Mouse (Mus musculus) liver, postnatal 0 days (tissue): Measurements from ENCODE around the gene Ccdc158.

Source experiments
- CTCF ChIP-seq: sonication (generic); IDR thresholded peaks from 2 replicates; pipeline ENCODE4 v1.5.1; 2016; ENCODE audit warnings: antibody characterized with exemption, low read depth
- EP300 ChIP-seq: IDR thresholded peaks from 2 replicates; pipeline ENCODE4 v1.6.1; 2016; ENCODE audit warnings: antibody characterized with exemption, low read depth, mild to moderate bottlenecking

DNA sequence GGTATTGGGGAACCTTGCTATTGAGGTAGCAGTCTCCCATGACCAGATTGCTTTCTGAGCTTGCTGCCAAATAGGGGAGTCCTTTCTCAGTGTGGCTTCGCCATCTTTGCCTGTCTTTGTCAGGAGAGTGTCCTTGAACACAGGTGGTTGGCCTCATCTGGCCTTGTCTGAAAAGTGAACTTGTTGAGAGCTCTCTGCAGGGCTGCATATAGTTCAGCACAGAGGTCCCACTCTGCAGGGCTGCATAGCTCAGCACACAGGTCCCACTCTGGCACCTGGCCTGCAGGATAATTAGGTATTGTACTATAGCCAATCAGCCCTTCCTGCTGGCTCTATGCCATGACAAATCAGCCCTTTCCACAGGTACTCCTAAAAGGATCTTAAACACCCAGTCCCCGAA lies 114.9 kb downstream of the Ccdc158 start:
- TF ChIP-seq CTCF = no peak
- TF ChIP-seq EP300 = no peak
